Mouse (Mus musculus) lung, postnatal 0 days (tissue): ENCODE measurements around the gene Abhd12b.

ENCODE experiments used
- CTCF ChIP-seq: IDR thresholded peaks from 2 replicates; pipeline ENCODE4 v1.5.1; 2016; ENCODE audit warnings: antibody characterized with exemption, mild to moderate bottlenecking
- EP300 ChIP-seq: IDR thresholded peaks from 2 replicates; pipeline ENCODE4 v1.6.1; 2016; ENCODE audit warnings: antibody characterized with exemption, mild to moderate bottlenecking, control low read depth

DNA sequence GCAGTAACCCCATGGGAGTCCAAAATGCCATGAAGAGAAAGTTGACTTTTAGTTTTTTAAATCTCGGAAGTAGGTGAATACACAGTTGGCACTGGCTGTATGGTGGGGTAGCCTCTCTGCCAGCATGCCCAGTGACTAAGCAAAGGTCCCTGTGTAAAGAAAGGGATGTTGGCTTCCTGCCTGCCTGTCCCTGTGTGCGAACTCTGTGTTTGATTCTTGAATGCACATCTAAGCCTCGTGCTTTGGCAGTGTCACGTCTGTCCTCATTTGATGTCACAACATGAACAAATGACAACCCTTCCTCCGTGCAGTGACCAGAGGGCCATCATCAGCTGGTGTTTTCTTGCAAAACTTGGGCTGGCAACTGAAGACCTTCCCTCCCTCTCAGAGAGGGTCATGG lies 42.4 kb downstream of the Abhd12b start:
- no peak for TF ChIP-seq CTCF
- no peak for TF ChIP-seq EP300
